Mouse (Mus musculus): ENCODE measurements around the gene Sult4a1.
A peak's percentile ranks its signal among the peaks of the same experiment; 100 is the strongest.

DNA sequence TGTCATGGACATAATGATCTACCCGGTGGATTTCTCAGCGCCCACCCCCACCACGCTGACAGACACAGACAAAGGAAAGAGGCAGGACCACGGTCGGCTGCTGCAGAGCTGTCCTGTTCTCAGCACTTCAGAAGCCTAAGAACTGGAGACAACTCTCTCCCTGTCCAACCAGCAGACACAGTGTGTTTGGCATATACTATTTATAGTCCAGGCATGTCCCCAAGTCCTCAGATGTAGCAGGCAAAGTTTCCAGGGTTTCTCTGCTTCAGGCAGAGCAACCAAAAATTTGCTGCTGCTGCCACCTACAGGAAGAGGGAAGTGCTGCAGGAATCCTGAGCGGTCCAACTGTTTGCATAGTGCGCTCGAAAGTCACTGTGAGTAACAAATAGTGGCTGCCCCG, 51.7 kb downstream of the Sult4a1 start:
- peak; percentile 92 for TF ChIP-seq CTCF (IDR thresholded peaks at IDR 0.05; ENCODE audit: borderline replicate concordance, insufficient read depth, low read depth, low read length)
- TF ChIP-seq POLR2A (IDR thresholded peaks at IDR 0.05; ENCODE audit: borderline replicate concordance, insufficient read depth, low read length), result no peak

All from cerebellum, adult 2 months (tissue).